Mouse (Mus musculus) neural tube, embryonic 15.5 days (tissue): ENCODE measurements around the gene Pbld1. TPM values are rescaled to one million over a fixed set of nuclear protein-coding genes. Genes with fewer than 3 reads are reported as not detected.

Experiments used
- ATAC-seq: fragments of 200-750 bp; cut with Nextera tagmentation; 2 replicates; pipeline ENCODE4 v1.8.0; 2017; ENCODE audit warnings: mild to moderate bottlenecking, moderate TSS enrichment, moderate library complexity; ENCODE audit not compliant: low FRiP score
- H3K27ac ChIP-seq: fragments of 300-500 bp; sonication (generic); replicated peaks from 2 replicates; pipeline ENCODE4 v1.5.1; 2015; ENCODE audit warnings: mild to moderate bottlenecking, inconsistent platforms
- H3K27me3 ChIP-seq: fragments of 300-500 bp; sonication (generic); replicated peaks from 2 replicates; pipeline ENCODE4 v1.6.1; 2015; ENCODE audit warnings: inconsistent platforms
- H3K36me3 ChIP-seq: fragments of 300-500 bp; sonication (generic); 2 replicates; pipeline ENCODE4 v1.6.1; 2015; ENCODE audit warnings: inconsistent platforms
- H3K4me1 ChIP-seq: fragments of 300-500 bp; sonication (generic); 2 replicates; pipeline ENCODE4 v1.6.1; 2015; ENCODE audit warnings: inconsistent platforms
- H3K4me2 ChIP-seq: fragments of 300-500 bp; sonication (generic); 2 replicates; pipeline ENCODE4 v1.6.1; 2015; ENCODE audit warnings: inconsistent platforms, mild to moderate bottlenecking, moderate library complexity
- H3K4me3 ChIP-seq: fragments of 300-500 bp; sonication (generic); replicated peaks from 2 replicates; pipeline ENCODE4 v1.5.1; 2015; ENCODE audit warnings: mild to moderate bottlenecking, inconsistent platforms
- H3K9ac ChIP-seq: fragments of 300-500 bp; sonication (generic); replicated peaks from 2 replicates; pipeline ENCODE4 v1.6.1; 2015; ENCODE audit warnings: mild to moderate bottlenecking, inconsistent platforms
- H3K9me3 ChIP-seq: fragments of 300-500 bp; sonication (generic); replicated peaks from 2 replicates; pipeline ENCODE4 v1.6.1; 2016; ENCODE audit warnings: inconsistent platforms
- WGBS: fragments of 180-500 bp; shearing (Covaris S2); methylation state at CpG from one replicate; pipeline ENCODE4 v1.1.7; 2015; ENCODE audit warnings: mixed read lengths; 5-methylcytosine and 5-hydroxymethylcytosine counted together
- polyA plus RNA-seq: library from polyadenylated mRNA; unstranded; fragments of >200 nt; fragmentation: Nextera tagmentation; extraction: Ambion mirVana; gene quantifications from 2 replicates; pipeline ENCODE4 v1.2.1, GENCODE M21; 2015

Gene Pbld1
- polyA plus RNA-seq, 1 experiment from 2014 or later, result 1.0 TPM

GRCm38 (mm10) chr10:63064516-63064915 lies 4.6 kb downstream of the Pbld1 start:
- Histone ChIP-seq H3K4me1 (0 out of 2 replicates have a peak, but pooled peaks cover 3% of the 10 kb centered on the region), H3K27ac (no peak overlapping the region), H3K4me2 (no peak overlapping the region), H3K4me3 (no peak overlapping the region), H3K9me3 (no peaks in the 10 kb centered on the region), H3K9ac (no peak overlapping the region), H3K36me3 (no peaks in the 10 kb centered on the region), H3K27me3 (no peaks in the 10 kb centered on the region)
- WGBS, result 86% methylated on average over 9 of the region's 9 CpGs
- no peak for ATAC-seq

DNA sequence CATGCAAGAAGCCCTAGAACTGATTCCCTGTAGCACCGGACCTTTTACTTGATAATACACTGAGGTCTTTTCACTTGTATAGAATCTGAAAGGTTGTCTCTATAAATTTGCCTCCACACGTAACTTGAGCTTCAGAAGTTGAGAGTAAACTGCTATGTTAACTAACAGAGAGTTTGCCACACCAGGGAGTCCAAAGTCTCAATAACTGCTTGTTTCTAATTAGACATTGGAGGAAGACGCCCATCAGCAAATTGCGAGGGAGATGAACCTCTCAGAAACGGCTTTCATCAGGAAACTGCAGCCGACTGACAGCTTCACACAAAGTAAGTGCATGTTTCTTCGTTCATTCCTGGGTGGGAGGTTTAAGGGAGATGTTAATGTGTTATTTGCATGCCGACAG lies 5.6 kb downstream of the Pbld1 start:
- WGBS, result 52% methylated on average over 8 of the region's 8 CpGs
- H3K4me3 ChIP-seq, result no peak overlapping the region
- H3K4me1 ChIP-seq, result 0 out of 2 replicates have a peak, but pooled peaks cover 3% of the 10 kb centered on the region
- peak; percentile 9; the same call in 1 of the 2 replicates for ATAC-seq
- H3K4me2 ChIP-seq, result no peak overlapping the region
- no peak overlapping the region for H3K27ac ChIP-seq
- no peak overlapping the region; the same call in 1 of the 2 replicates for H3K9ac ChIP-seq
- H3K36me3 ChIP-seq, result no peaks in the 10 kb centered on the region
- H3K27me3 ChIP-seq, result no peaks in the 10 kb centered on the region
- no peaks in the 10 kb centered on the region for H3K9me3 ChIP-seq

DNA sequence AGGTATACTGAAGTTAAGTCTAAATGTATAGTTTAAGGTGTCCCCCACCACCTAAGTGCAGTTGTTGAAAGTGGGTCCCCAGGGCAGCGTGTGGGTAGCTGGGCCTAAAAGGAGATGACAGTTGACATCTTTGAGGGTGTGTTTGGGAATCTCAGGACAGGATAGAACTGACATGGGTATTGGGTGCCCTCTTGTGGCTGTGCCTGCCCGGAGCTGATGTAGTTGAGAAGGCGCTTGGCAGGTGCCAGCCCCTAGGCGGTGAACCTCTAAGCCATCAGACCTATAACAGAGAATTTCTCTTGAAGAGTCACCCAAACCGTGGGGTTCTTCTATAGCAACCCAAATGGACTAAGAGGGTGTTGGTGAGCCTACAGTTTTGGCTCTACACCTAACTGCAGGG lies 6.0 kb downstream of the Pbld1 start:
- Histone ChIP-seq H3K9me3 (no peaks in the 10 kb centered on the region), H3K27ac (no peak overlapping the region), H3K4me1 (0 out of 2 replicates have a peak, but pooled peaks cover 3% of the 10 kb centered on the region), H3K27me3 (no peaks in the 10 kb centered on the region), H3K4me3 (no peak overlapping the region), H3K4me2 (no peak overlapping the region), H3K9ac (no peak overlapping the region; the same call in 1 of the 2 replicates), H3K36me3 (no peaks in the 10 kb centered on the region)
- 3% methylated on average over 5 of the region's 5 CpGs for WGBS
- ATAC-seq, result peak; percentile 82

GRCm38 (mm10) chr10:63086304-63086703 lies 26.3 kb downstream of the Pbld1 start:
- Histone ChIP-seq H3K27ac (no peak overlapping the region), H3K4me3 (no peak overlapping the region), H3K9me3 (no peaks in the 10 kb centered on the region), H3K36me3 (no peaks in the 10 kb centered on the region), H3K4me1 (peaks cover 13% of the 10 kb centered on the region), H3K9ac (no peak overlapping the region), H3K4me2 (no peak overlapping the region), H3K27me3 (no peaks in the 10 kb centered on the region)
- no peak for ATAC-seq
- 80% methylated on average over 10 of the region's 10 CpGs for WGBS

- no peak overlapping the region for H3K27ac ChIP-seq
- no peak overlapping the region for H3K9ac ChIP-seq
- peak overlapping the region; percentile 58 for H3K4me2 ChIP-seq
- peak overlapping the region; percentile 29; the same call in 1 of the 2 replicates for H3K4me3 ChIP-seq
- H3K9me3 ChIP-seq, result no peaks in the 10 kb centered on the region
- WGBS, result 30% methylated on average over 8 of the region's 8 CpGs
- ATAC-seq, result no peak
- peaks cover 3% of the 10 kb centered on the region; the same call in 1 of the 2 replicates for H3K27me3 ChIP-seq
- H3K36me3 ChIP-seq, result no peaks in the 10 kb centered on the region
- H3K4me1 ChIP-seq, result peaks cover 13% of the 10 kb centered on the region
Measured at GRCm38 (mm10) chr10:63089103-63089757, 29.3 kb downstream of the Pbld1 start.

DNA sequence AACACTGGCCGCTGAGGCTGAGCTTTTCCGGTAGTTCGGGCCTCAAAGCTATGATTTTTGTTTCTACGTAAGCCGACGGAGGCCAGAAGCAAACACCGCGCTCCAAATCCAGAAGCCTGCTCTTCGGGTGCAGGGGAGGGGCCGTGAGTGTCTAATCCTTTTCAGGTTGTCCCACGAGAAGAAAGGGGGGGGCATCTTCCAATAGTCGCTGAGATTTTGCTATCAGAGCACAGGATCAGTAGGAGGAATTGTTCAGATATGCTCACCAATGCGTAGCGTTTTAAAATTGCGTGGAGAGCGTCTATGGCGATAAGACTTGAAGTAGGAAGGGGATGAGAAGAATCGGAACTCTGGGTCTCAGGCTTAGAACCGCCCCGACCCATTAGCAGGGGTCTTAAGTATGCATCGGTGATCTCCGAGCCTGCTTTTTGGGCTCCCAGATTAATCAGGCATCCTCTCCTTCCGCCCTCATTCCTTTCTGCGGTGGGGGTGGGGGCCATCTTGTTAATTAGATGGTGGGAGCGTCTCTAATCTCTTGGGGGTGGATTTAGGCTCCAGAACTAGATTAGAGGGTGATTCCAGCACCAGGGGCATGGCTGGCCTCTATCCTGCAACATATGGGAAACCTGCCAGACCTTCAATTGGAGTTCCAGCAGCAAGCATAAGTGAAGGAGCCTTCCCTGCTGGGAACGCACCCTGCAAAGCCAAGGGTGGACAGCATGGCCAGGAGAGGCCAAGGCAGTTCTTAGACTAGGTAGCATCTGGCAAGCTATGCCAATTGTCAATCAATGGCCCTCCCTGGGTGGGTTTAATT lies 30.0 kb downstream of the Pbld1 start:
- 5% methylated on average over 26 of the region's 26 CpGs for WGBS
- no peak overlapping the region for H3K27ac ChIP-seq
- peak overlapping the region; percentile 58 for H3K4me2 ChIP-seq
- H3K36me3 ChIP-seq, result no peaks in the 10 kb centered on the region
- H3K9me3 ChIP-seq, result no peaks in the 10 kb centered on the region
- H3K9ac ChIP-seq, result peak overlapping the region; percentile 30; the same call in 1 of the 2 replicates
- peaks cover 13% of the 10 kb centered on the region for H3K4me1 ChIP-seq
- peaks cover 3% of the 10 kb centered on the region; the same call in 1 of the 2 replicates for H3K27me3 ChIP-seq
- no peak for ATAC-seq
- peak overlapping the region; percentile 29 for H3K4me3 ChIP-seq

DNA sequence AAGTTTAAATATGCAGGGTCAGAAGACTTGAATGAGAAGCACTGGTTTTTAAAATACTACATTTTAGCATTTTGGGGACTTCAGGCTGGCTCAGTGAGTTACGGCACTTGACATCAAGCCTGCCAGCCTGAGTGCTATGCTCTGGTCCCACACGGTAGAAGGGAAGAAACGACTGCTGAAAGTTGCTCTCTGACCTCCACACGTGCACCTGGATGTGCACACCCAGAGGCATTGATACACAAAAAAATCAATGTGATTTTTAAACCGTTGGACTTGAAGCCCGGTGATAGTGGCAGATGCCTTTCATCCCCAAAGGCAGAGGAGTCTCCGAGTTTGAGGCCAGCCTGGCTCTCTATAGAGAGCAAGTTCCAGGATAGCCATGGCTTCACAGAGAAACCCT lies 32.0 kb downstream of the Pbld1 start:
- 75% methylated on average over 7 of the region's 7 CpGs for WGBS
- no peak overlapping the region for H3K9ac ChIP-seq
- no peaks in the 10 kb centered on the region for H3K9me3 ChIP-seq
- no peak for ATAC-seq
- H3K4me2 ChIP-seq, result no peak overlapping the region
- peaks cover 13% of the 10 kb centered on the region for H3K4me1 ChIP-seq
- no peaks in the 10 kb centered on the region for H3K36me3 ChIP-seq
- H3K27ac ChIP-seq, result no peak overlapping the region
- no peak overlapping the region for H3K4me3 ChIP-seq
- peaks cover 3% of the 10 kb centered on the region; the same call in 1 of the 2 replicates for H3K27me3 ChIP-seq

- ATAC-seq, result no peak
Measured at GRCm38 (mm10) chr10:63092616-63093550, 32.9 kb downstream of the Pbld1 start.

GRCm38 (mm10) chr10:63096757-63097156 lies 36.8 kb downstream of the Pbld1 start:
- 69% methylated on average over 2 of the region's 2 CpGs for WGBS
- H3K4me3 ChIP-seq, result no peak overlapping the region
- no peak for ATAC-seq
- no peaks in the 10 kb centered on the region for H3K9me3 ChIP-seq
- peaks cover 14% of the 10 kb centered on the region for H3K4me1 ChIP-seq
- H3K4me2 ChIP-seq, result no peak overlapping the region
- H3K27ac ChIP-seq, result no peak overlapping the region
- no peak overlapping the region for H3K9ac ChIP-seq
- H3K27me3 ChIP-seq, result peaks cover 26% of the 10 kb centered on the region
- H3K36me3 ChIP-seq, result no peaks in the 10 kb centered on the region

More at GRCm38 (mm10) chr10:63092616-63093550, 32.9 kb downstream of the Pbld1 start:
- no peak overlapping the region for H3K9ac ChIP-seq
- no peak overlapping the region for H3K4me2 ChIP-seq
- no peaks in the 10 kb centered on the region for H3K36me3 ChIP-seq
- H3K27me3 ChIP-seq, result peaks cover 11% of the 10 kb centered on the region
- H3K4me1 ChIP-seq, result peaks cover 13% of the 10 kb centered on the region
- WGBS, result 67% methylated on average over 10 of the region's 10 CpGs
- H3K9me3 ChIP-seq, result no peaks in the 10 kb centered on the region
- H3K4me3 ChIP-seq, result no peak overlapping the region
- no peak overlapping the region for H3K27ac ChIP-seq

DNA sequence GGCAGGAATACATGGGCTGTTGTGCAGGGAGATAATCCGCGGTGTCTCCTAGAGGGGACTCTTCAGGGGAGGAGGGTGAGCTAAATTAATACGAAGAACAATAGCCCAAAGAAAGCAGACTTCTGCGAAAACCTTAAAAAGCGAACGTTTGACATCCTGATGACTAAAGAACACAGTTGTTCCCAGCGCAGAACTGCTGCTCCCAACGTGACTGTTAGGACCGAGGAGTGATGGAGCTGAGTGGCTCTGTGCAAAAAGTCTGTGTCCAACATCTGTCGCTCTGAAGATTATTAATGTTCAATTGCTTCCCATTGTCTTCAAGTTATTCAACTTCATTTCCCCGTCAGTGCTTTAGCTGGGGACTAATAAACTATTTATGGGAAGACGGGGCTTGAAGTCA lies 38.2 kb downstream of the Pbld1 start:
- no peak overlapping the region for H3K4me2 ChIP-seq
- H3K4me3 ChIP-seq, result no peak overlapping the region
- WGBS, result 50% methylated on average over 12 of the region's 12 CpGs
- no peaks in the 10 kb centered on the region for H3K36me3 ChIP-seq
- peaks cover 25% of the 10 kb centered on the region for H3K27me3 ChIP-seq
- no peak overlapping the region for H3K9ac ChIP-seq
- no peak overlapping the region for H3K27ac ChIP-seq
- H3K9me3 ChIP-seq, result no peaks in the 10 kb centered on the region
- peaks cover 14% of the 10 kb centered on the region for H3K4me1 ChIP-seq
- no peak for ATAC-seq

GRCm38 (mm10) chr10:63099521-63099920 lies 39.6 kb downstream of the Pbld1 start, which contains the start of gene Atoh7:
TSS of gene Atoh7 (plus strand) at chr10:63099651.
- H3K9ac ChIP-seq, result peak within 1 kb of the TSS; percentile 62
- H3K4me1 ChIP-seq, result peaks cover 14% of the 10 kb centered on the region
- H3K4me3 ChIP-seq, result peak within 1 kb of the TSS; percentile 66
- H3K27me3 ChIP-seq, result peaks cover 25% of the 10 kb centered on the region
- peak within 1 kb of the TSS; percentile 68 for H3K27ac ChIP-seq
- ATAC-seq, result no peak
- peak within 1 kb of the TSS; percentile 95 for H3K4me2 ChIP-seq
- 3% methylated on average over 16 of the region's 16 CpGs for WGBS
- H3K9me3 ChIP-seq, result no peaks in the 10 kb centered on the region
- no peaks in the 10 kb centered on the region for H3K36me3 ChIP-seq
